ENCODE assay signal across 8 mouse cellular contexts in the genomic region with DNA sequence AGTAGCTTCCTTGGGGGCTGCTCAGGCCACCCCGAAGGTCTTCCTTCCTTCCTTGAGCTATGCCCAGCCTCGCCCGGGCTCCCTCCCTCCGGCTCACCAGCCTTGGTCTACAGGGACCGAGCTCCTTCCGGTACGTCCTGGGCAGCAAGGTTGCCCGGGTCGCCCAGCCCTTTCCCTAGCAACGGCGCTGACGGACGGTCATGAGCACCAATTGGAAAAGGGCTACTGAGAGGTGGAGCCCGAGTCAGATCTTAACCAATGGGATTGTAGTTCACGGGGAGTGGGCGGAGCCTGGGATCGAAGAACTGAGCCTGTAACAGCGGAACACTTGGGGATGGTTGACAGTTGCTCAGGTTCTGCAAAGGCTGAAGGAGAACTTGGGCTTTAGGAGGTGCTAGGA. TPM values are rescaled to one million over a fixed set of nuclear protein-coding genes. Genes with fewer than 3 reads are reported as not detected.
DNase-seq lines count a peak whose midpoint lies in the region; ATAC-seq lines count a peak whose summit lies in the region.

A gene (minus strand): TSS at position 154 of the 400 bp plus-strand sequence.

- intact Hi-C loops in gastrocnemius, postnatal 14 days (cut with DNase I; ENCODE audit: low total_unique reads) = loop anchor here (2.0 kb wide), 1 partner anchor 91 kb away; no protein-coding TSS in a partner anchor
- intact Hi-C loops in left cerebral cortex, postnatal 10 days (cut with DNase I) = loop anchor here (10.0 kb wide), 1 partner anchor 333 kb away; a partner anchor contains a TSS

- peak; percentile 99 to 100 for DNase-seq in adrenal gland, adult (ENCODE audit: inconsistent age in 2 of 2, low spot score in 1 of 2)
- DNase-seq in embryo, embryonic 10.5 days (ENCODE audit: low spot score) = peak; percentile 100
- peak; percentile 99 for DNase-seq in gastrocnemius, postnatal 14 days
- DNase-seq in left cerebral cortex, postnatal 10 days (ENCODE audit: extremely low spot score in 1 of 2, low spot score in 2 of 2) = peak; percentile 98
- peak; percentile 99 for DNase-seq in right cerebral cortex, postnatal 25 days
- DNase-seq in urinary bladder, postnatal 4 days (ENCODE audit: low spot score in 2 of 2) = peak; percentile 98 to 100

- peak; percentile 93 for ATAC-seq in inflammation-experienced regulatory T-cells, adult 6 months
- peak; percentile 94 for ATAC-seq in megakaryocyte-erythroid progenitor cell, adult 5-6 weeks (replicated peaks; ENCODE audit: low FRiP score, low TSS enrichment, poor library complexity, severe bottlenecking)

RNA-seq across cellular contexts. Expression of the gene that starts here (rescaled TPM):
- total RNA-seq in gastrocnemius, postnatal 14 days (2021) = 1 to 10 TPM; 4.1 to 4.3 TPM
- 1 to 10 TPM; 6.1 to 7.4 (median 7.0) TPM for polyA plus RNA-seq in inflammation-experienced regulatory T-cells, adult 6 months (2017; shearing (Covaris generic))
- total RNA-seq in left cerebral cortex, postnatal 10 days (2021) = 10 to 100 TPM; 14.2 to 15.9 TPM
- total RNA-seq in megakaryocyte-erythroid progenitor cell, adult 5-6 weeks (2014; fragmentation: Nextera tagmentation) = 8.5 and 12.4 TPM in 2 replicates
- total RNA-seq in megakaryocyte-erythroid progenitor cell, adult 5-6 weeks (2017) = 5.7 and 11.5 TPM in 2 replicates

Comparison
In these comparisons a context has a peak if more than half of its experiments do, and no peak if none do; other contexts are left out.
1. Peak in every context shown above with its lines: DNase-seq and ATAC-seq.